Mouse (Mus musculus): Measurements from ENCODE around the gene Cnot2. TPM values are rescaled to one million over a fixed set of nuclear protein-coding genes. Genes with fewer than 3 reads are reported as not detected.
"Not testable (repeated sequence)": the region's sequence is repeated elsewhere in the genome, so short reads cannot be mapped to it uniquely, and the experiment has no call there.

Cnot2 gene
- polyA plus RNA-seq (2015; fragmentation: Nextera tagmentation; extraction: Ambion mirVana) = 98.1 and 100 TPM in 2 replicates

DNA sequence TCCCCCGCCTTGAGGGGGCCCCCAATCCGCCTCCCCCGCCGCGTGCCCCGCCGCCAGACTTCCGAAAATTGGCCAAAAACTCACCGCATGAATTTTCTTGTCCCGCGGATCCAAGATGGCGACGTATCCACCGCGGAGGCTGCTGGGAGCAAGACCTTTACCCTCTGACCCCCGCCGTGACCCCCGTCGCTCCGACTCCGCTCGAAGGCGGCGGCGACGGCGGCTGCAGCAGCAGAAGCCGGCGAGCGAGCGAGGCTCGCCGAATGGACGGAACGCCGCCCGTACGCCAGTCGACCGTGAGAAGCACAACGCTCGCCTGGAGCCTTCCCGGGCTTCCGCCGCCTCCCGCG is at the start of gene Cnot2:
Gene Cnot2 (minus strand): TSS at position 143 of the 350 bp plus-strand sequence.
- under 1% methylated on average over 47 of the region's 47 CpGs for WGBS
- peak within 1 kb of the TSS; percentile 54 for H3K4me2 ChIP-seq (replicated peaks)
- H3K4me1 ChIP-seq = peaks cover 8% of the 10 kb centered on the region; the same call in 1 of the 2 replicates
- H3K4me3 ChIP-seq (replicated peaks) = peak within 1 kb of the TSS; percentile 97
- peak; percentile 88 for ATAC-seq (ENCODE audit: insufficient number of reproducible peaks, low FRiP score, low TSS enrichment, low read depth)
- peak within 1 kb of the TSS; percentile 98 for H3K27ac ChIP-seq (replicated peaks)
- H3K36me3 ChIP-seq = peaks cover 13% of the 10 kb centered on the region
- H3K9me3 ChIP-seq (replicated peaks) = no peaks in the 10 kb centered on the region
- H3K27me3 ChIP-seq = no peaks in the 10 kb centered on the region
- peak within 1 kb of the TSS; percentile 97 for H3K9ac ChIP-seq

DNA sequence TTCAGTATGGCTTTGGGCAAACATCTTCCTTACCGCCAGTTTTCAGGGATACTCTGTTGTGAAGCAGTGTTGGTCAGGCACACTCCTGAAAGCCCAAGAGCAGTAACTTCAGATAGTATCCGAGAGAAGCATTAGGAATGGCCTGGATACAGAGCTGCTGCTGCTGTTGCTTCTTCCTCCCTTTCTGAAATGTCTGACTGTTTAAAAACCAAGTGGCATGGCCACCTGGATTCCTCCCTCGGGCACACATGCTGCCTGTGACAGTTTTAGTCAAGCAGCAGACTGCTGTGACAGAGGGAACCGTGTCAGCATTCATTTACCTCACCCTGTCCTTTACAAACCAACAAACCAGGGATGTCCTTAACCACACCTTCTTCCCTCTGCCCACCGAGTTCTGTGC is 47.6 kb upstream of the Cnot2 start:
- Histone ChIP-seq H3K4me1 (no peaks in the 10 kb centered on the region), H3K4me2 (replicated peaks) (no peak overlapping the region), H3K27ac (replicated peaks) (no peak overlapping the region), H3K36me3 (no peaks in the 10 kb centered on the region), H3K9me3 (replicated peaks) (no peaks in the 10 kb centered on the region), H3K9ac (no peak overlapping the region), H3K27me3 (no peaks in the 10 kb centered on the region), H3K4me3 (replicated peaks) (no peak overlapping the region)
- no peak for ATAC-seq (ENCODE audit: insufficient number of reproducible peaks, low FRiP score, low TSS enrichment, low read depth)
- WGBS = 65% methylated on average over 5 of the region's 5 CpGs

DNA sequence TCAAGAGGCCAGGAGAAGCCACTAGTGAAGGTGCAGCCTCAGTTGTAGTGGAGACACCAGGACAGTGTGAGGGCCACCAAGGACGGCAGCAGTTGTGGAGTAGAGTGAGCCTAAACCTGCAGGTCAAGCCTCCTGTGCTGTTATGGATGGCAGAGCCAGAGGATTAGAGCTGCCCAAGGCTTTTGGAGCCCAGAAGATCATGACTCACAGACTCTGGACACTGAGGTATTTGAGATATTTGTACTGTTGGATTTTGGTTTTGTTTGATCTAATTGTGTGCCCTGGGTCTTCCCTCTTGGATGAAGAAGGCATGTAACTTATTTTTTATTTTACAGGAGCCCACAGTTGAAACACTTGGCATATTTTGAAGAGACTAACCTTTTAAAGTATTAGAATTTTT is 44.7 kb upstream of the Cnot2 start:
- Histone ChIP-seq H3K9ac (no peak overlapping the region), H3K4me3 (replicated peaks) (no peak overlapping the region), H3K27ac (replicated peaks) (no peak overlapping the region), H3K27me3 (no peaks in the 10 kb centered on the region), H3K4me1 (no peaks in the 10 kb centered on the region), H3K9me3 (replicated peaks) (0 out of 2 replicates have a peak, but pooled peaks cover 2% of the 10 kb centered on the region), H3K4me2 (replicated peaks) (no peak overlapping the region), H3K36me3 (no peaks in the 10 kb centered on the region)
- no peak for ATAC-seq (ENCODE audit: insufficient number of reproducible peaks, low FRiP score, low TSS enrichment, low read depth)
- 82% methylated on average over 1 of the region's 1 CpGs for WGBS

DNA sequence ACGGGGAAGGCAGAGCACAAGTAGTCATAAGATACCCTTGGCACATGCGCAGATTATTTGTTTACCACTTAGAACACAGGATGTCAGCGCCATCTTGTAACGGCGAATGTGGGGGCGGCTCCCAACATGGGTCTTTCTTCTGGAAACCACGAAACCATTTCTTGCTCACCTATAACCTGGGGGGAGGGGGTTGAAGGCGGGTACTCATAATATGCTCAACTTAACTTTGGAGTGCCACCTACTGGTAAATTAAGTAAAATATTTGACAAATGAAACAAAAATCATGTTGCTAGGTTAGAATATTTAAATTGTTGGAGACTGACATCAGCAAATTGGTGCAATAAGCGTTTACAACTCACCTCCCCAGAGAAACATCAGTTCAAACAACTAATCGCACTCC is 31.9 kb upstream of the Cnot2 start:
- H3K4me2 ChIP-seq (replicated peaks); H3K4me1 ChIP-seq; H3K36me3 ChIP-seq; ATAC-seq (ENCODE audit: insufficient number of reproducible peaks, low FRiP score, low TSS enrichment, low read depth); H3K27ac ChIP-seq (replicated peaks); H3K27me3 ChIP-seq; H3K9me3 ChIP-seq (replicated peaks); H3K9ac ChIP-seq; H3K4me3 ChIP-seq (replicated peaks): not testable (repeated sequence)
- 94% methylated on average over 9 of the region's 10 CpGs for WGBS

DNA sequence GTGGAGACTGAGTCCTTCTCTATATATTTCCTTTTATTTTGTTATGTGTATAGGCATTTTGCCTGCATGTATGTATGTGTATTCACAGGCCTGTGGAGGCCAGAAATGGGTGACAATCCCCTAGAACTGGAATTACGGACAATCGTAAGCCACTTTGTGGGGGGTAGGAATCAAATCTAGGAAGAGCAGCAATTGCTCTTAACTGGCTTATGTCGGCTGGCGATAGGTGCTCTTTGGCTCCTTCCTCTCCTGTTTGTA is 23.5 kb upstream of the Cnot2 start:
- H3K9ac ChIP-seq = no peak overlapping the region
- H3K36me3 ChIP-seq = no peaks in the 10 kb centered on the region
- no peaks in the 10 kb centered on the region for H3K4me1 ChIP-seq
- H3K27ac ChIP-seq (replicated peaks) = no peak overlapping the region
- H3K27me3 ChIP-seq = no peaks in the 10 kb centered on the region
- 86% methylated on average over 4 of the region's 4 CpGs for WGBS
- H3K4me2 ChIP-seq (replicated peaks) = no peak overlapping the region
- ATAC-seq (ENCODE audit: insufficient number of reproducible peaks, low FRiP score, low TSS enrichment, low read depth) = no peak
- H3K4me3 ChIP-seq (replicated peaks) = no peak overlapping the region
- H3K9me3 ChIP-seq (replicated peaks) = no peaks in the 10 kb centered on the region

DNA sequence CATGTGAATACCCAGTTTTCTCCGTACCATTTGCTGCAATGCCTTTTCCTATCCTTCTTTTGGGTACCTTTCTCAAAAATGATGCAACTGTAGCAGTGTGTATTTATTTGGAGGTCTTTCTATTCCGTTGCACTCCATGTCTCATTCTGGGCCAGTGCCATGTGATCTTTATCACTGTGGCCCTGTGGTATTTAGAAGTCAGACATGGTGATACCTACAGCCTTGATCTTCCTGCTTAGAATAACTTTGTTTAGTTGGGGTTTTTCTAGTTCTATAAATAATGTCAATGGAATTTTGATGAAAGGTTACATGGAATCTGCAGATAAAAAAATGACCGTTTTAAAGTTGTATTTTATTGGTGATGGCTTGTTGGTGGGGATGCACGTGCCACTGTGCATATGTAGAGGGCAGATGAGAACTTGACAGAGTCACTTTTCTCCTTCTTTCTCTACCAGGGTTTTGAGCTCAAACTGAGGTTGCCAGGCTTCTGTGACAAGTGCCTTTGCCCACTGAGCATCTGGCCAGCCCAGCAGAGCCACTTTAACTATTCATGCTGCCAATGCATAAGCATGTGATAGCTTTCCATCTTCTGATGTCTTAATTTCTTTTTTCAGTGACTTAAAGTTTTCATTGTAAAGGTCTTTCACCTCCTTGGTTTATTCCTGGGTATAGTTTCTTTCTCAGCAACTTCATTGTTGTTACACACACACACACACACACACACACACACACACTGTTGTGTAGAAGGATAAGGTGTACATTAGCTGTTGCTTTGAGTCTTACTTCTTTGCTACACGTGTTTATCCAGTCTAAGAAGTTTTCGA is 23.0 kb upstream of the Cnot2 start:
- Histone ChIP-seq H3K27me3 (no peaks in the 10 kb centered on the region), H3K4me1 (no peaks in the 10 kb centered on the region), H3K9me3 (replicated peaks) (no peaks in the 10 kb centered on the region), H3K4me2 (replicated peaks) (no peak overlapping the region), H3K36me3 (no peaks in the 10 kb centered on the region), H3K9ac (no peak overlapping the region), H3K4me3 (replicated peaks) (no peak overlapping the region), H3K27ac (replicated peaks) (no peak overlapping the region)
- no peak for ATAC-seq (ENCODE audit: insufficient number of reproducible peaks, low FRiP score, low TSS enrichment, low read depth)
- WGBS = 82% methylated on average over 6 of the region's 6 CpGs

DNA sequence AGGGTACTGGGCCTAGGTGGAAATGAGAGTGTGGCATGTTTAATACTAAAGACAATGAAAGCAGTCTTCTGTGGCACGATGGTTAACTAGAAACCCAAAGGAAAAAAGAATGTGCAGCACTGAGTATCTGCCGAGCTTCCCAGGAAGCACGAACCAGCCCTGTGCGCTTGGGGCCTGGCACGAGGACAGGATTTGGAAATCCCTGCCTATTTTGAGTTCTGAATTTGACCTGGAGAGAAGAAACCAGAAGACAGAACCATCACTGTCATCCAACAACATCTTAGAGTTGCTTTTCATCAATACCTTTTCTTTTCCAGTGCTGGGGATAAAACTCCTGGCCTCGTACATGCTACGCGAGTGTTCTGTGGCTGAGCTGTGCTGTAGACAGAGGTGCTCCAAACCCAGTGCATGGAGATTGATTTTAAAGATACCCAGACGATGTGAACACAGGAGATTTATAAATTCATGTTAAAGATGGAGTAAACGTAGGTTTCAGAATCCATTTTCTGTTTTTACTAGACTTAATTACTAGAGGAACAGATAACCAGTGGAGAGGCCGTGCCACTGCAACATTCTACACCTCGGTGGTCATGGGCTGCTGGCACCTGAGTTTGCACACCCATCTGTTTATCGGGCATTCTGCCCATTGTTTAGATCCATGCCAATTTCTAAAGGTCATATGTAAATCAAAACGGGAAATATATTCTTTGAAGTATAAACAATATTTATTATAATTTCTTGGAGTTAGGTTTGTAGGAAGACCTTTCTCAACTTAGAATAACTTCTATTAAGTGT is 17.9 kb upstream of the Cnot2 start:
- Histone ChIP-seq H3K4me1 (no peaks in the 10 kb centered on the region), H3K27me3 (no peaks in the 10 kb centered on the region), H3K9ac (no peak overlapping the region), H3K4me3 (replicated peaks) (no peak overlapping the region), H3K4me2 (replicated peaks) (no peak overlapping the region), H3K9me3 (replicated peaks) (no peaks in the 10 kb centered on the region), H3K27ac (replicated peaks) (no peak overlapping the region), H3K36me3 (no peaks in the 10 kb centered on the region)
- 84% methylated on average over 14 of the region's 14 CpGs for WGBS
- no peak for ATAC-seq (ENCODE audit: insufficient number of reproducible peaks, low FRiP score, low TSS enrichment, low read depth)

DNA sequence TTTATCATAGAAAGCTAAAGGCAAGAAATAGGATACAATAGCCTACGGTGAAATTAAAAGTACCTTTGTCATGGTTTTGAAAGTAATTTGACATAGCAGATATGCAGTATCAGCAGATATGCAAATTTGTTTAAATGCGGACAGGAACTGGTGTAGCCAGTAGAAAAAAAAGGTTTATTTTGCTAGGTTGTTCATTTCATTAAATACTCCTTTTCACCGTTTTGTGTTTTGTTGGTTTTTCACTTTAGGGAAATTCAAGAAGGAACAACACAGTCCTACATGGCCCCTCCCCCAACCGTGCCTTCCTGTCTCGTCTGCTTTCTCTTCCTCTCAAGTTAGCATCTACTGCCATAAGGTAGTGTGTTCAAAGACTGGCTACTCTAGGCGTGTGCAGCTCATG is 1.4 kb upstream of the Cnot2 start:
- Histone ChIP-seq H3K4me2 (replicated peaks) (peak overlapping the region; percentile 54), H3K4me3 (replicated peaks) (peak overlapping the region; percentile 97), H3K27me3 (no peaks in the 10 kb centered on the region), H3K27ac (replicated peaks) (no peak overlapping the region), H3K36me3 (peaks cover 19% of the 10 kb centered on the region), H3K9ac (no peak overlapping the region), H3K4me1 (peaks cover 8% of the 10 kb centered on the region; the same call in 1 of the 2 replicates), H3K9me3 (replicated peaks) (no peaks in the 10 kb centered on the region)
- ATAC-seq (ENCODE audit: insufficient number of reproducible peaks, low FRiP score, low TSS enrichment, low read depth) = no peak
- WGBS = 21% methylated on average over 6 of the region's 6 CpGs

DNA sequence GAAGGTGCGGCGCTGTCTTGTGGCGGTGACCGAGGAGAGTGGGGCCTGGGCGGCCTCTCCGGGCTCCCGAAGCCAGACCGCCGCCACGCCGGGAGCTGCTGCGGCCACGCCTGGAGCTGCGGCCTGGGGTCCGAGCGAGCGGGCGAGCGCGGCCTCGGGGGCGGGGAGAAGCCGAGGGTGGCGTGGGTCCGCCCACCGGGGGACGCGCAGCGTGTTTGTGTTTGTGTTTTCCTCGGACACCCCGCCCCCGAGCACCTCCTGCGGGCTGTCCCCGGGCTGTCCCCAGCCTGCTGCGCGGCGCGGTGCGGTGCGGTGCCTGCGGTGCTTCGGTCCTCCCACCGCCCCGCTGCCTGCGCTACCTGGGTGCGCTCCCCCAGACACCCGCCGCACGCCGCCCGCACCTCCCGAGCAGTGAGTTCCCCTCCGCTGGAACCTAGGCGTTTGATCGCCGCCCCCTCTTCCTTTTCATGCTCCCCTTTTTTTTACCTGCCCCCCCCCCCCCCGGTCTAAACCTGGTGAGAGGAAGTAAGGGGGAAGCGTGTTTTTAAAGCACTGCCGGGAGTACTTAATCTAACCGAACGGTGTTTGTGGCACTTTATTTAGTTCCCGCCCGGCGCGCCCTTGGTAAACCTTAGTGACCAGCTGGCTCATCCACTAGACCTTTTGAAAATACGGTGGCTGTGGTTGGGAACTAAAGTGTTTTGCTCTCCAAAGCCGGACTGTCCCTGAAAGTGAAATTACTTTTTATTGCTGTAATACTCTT is 589 bp upstream of the Cnot2 start:
- under 1% methylated on average over 67 of the region's 67 CpGs for WGBS
- ATAC-seq (ENCODE audit: insufficient number of reproducible peaks, low FRiP score, low TSS enrichment, low read depth) = peak; percentile 81
- H3K9ac ChIP-seq = peak overlapping the region; percentile 97
- H3K4me3 ChIP-seq (replicated peaks) = peak overlapping the region; percentile 97
- peak overlapping the region; percentile 98 for H3K27ac ChIP-seq (replicated peaks)
- H3K4me2 ChIP-seq (replicated peaks) = peak overlapping the region; percentile 54
- peaks cover 18% of the 10 kb centered on the region for H3K36me3 ChIP-seq
- H3K9me3 ChIP-seq (replicated peaks) = no peaks in the 10 kb centered on the region
- no peaks in the 10 kb centered on the region for H3K27me3 ChIP-seq
- H3K4me1 ChIP-seq = peaks cover 8% of the 10 kb centered on the region; the same call in 1 of the 2 replicates

DNA sequence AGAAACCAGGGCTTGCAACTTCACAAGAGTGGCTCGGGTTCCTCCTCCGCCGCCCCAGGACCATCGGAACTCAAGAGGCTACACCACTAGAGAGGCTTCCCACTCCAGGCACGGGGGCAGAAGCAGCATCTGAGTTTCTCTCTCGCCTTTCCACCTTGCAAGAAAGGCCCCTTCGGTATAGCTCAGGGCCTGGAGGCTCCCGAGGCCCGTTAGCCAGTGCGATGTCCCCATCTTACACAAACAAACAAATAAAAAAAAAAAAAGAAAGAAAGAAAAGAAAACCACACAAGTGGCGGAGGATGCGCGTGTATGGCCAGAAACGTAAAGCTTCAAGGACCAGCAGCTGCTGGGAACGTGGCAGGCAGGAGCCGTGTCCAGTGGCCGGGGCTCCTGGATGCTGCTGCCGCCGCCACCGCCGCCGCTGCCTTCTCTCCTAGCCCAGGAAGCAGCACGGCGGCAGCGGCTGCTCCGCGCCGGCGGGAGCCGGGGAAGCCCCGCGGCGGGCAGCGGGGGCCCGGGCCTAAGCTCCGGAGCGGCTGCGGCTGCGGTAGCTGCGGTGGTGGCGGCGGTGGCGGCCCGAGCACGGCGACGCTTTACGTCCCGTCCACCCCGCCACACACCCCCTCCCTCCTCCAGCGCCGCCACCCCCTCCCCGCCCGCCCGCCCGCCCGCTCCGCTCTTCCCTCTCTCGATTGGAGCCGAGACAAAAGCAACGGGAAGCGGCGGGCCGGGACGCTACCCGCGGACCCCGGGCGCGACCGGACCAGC is 536 bp downstream of the Cnot2 start:
- Histone ChIP-seq H3K4me3 (replicated peaks) (peak overlapping the region; percentile 97), H3K4me2 (replicated peaks) (peak overlapping the region; percentile 54), H3K36me3 (peaks cover 10% of the 10 kb centered on the region), H3K4me1 (peaks cover 8% of the 10 kb centered on the region; the same call in 1 of the 2 replicates), H3K9ac (peak overlapping the region; percentile 97), H3K9me3 (replicated peaks) (no peaks in the 10 kb centered on the region), H3K27me3 (no peaks in the 10 kb centered on the region), H3K27ac (replicated peaks) (peak overlapping the region; percentile 98)
- under 1% methylated on average over 44 of the region's 71 CpGs for WGBS
- ATAC-seq (ENCODE audit: insufficient number of reproducible peaks, low FRiP score, low TSS enrichment, low read depth) = peak; percentile 79
